In the genomic region with DNA sequence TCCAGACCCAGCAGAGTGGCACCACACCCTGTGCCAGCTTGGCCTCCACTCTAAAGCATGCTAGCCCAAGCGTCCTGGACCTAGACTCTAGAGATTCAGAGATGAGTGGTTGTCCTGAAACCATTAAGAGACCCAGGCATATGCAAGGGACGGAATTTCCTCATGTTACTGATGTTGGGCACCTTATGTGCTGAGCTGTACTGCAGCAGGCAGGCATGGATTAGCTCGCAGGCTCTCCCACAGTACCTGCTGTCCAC, we compare ENCODE assay signal across 9 mouse cellular contexts. TPM values are rescaled to one million over a fixed set of nuclear protein-coding genes. Genes with fewer than 3 reads are reported as not detected.
DNase-seq lines count a peak whose midpoint lies in the region; ATAC-seq and TF ChIP-seq lines count a peak whose summit lies in the region.
"Had no signal": no experiment of that assay in that cellular context is flagged by ENCODE, and none has a peak within 500 bp of the region (broad histone marks: within the 10 kb centered on the region; RNA-seq: fewer than 3 reads in every experiment).

No protein-coding gene starts in this region.

- no peak overlapping the region for H3K9ac ChIP-seq in heart, embryonic 16.5 days (ENCODE audit: low read length)
- H3K9ac ChIP-seq in hindbrain, embryonic 16.5 days (ENCODE audit: low read depth, low read length) = peak overlapping the region; percentile 90
- H3K9ac ChIP-seq in midbrain, embryonic 14.5 days (replicated peaks; ENCODE audit: low read length) = peak overlapping the region; percentile 94; the same call in 1 of the 2 replicates

- 0 out of 2 replicates have a peak, but pooled peaks cover 4% of the 10 kb centered on the region for H3K36me3 ChIP-seq in heart, embryonic 16.5 days (ENCODE audit: control insufficient read depth, insufficient read depth)
- peaks cover 4% of the 10 kb centered on the region for H3K36me3 ChIP-seq in hindbrain, embryonic 16.5 days (ENCODE audit: control insufficient read depth, insufficient read depth, low read length)
- peaks cover 24% of the 10 kb centered on the region for H3K36me3 ChIP-seq in midbrain, embryonic 14.5 days (ENCODE audit: control insufficient read depth, insufficient read depth, low read length)

- TF ChIP-seq POLR2A in cortical plate, adult 2 months (IDR thresholded peaks at IDR 0.05; ENCODE audit: extremely low read depth, insufficient read depth, low read length) = no peak

- DNase-seq in heart, adult 9 months (ENCODE audit: low spot score in 2 of 2) = no peak
- DNase-seq in midbrain, embryonic 14.5 days = no peak
- no peak for DNase-seq in urinary bladder, postnatal 4 days (ENCODE audit: low spot score in 2 of 2)
- DNase-seq in layer of hippocampus, postnatal 10 days (ENCODE audit: low spot score in 2 of 2) = no peak
- DNase-seq in retina, embryonic 14.5 days (ENCODE audit: low spot score) = no peak

- WGBS in heart, embryonic 16.5 days = 58% methylated on average over 3 of the region's 3 CpGs
- WGBS in hindbrain, embryonic 16.5 days = 65% methylated on average over 3 of the region's 3 CpGs
- 67% methylated on average over 3 of the region's 3 CpGs for WGBS in midbrain, embryonic 14.5 days

- no peak for TF ChIP-seq CTCF in cortical plate, adult 2 months (IDR thresholded peaks at IDR 0.05; ENCODE audit: extremely low read depth, insufficient read depth, low read length)

- H3K27ac ChIP-seq in heart, embryonic 16.5 days (ENCODE audit: low read length) = no peak overlapping the region
- H3K27ac ChIP-seq in cortical plate, adult 2 months (ENCODE audit: insufficient read depth, low read length) = no peak overlapping the region
- H3K27ac ChIP-seq in hindbrain, embryonic 16.5 days (ENCODE audit: low read depth, low read length) = peak overlapping the region; percentile 87; the same call in 1 of the 2 replicates
- peak overlapping the region; percentile 85 for H3K27ac ChIP-seq in midbrain, embryonic 14.5 days (replicated peaks; ENCODE audit: low read depth, low read length)

- H3K4me3 ChIP-seq in heart, embryonic 16.5 days (ENCODE audit: low read length) = no peak overlapping the region
- H3K4me3 ChIP-seq in cortical plate, adult 2 months (ENCODE audit: insufficient read depth, low read length) = peak overlapping the region; percentile 64; the same call in 1 of the 2 replicates
- H3K4me3 ChIP-seq in hindbrain, embryonic 16.5 days (ENCODE audit: low read length) = peak overlapping the region; percentile 78
- H3K4me3 ChIP-seq in midbrain, embryonic 14.5 days (replicated peaks; ENCODE audit: low read depth, low read length) = 0 out of 2 replicates have a peak overlapping the region, but pooled peaks have one; percentile 80

- ATAC-seq in heart, embryonic 16.5 days (replicated peaks; ENCODE audit: extremely low read depth, insufficient read depth, low FRiP score) = no peak
- no peak for ATAC-seq in hindbrain, embryonic 16.5 days
- no peak for ATAC-seq in midbrain, embryonic 14.5 days (ENCODE audit: low FRiP score, low TSS enrichment)

- peaks cover 32% of the 10 kb centered on the region for H3K4me1 ChIP-seq in heart, embryonic 16.5 days (ENCODE audit: control insufficient read depth, insufficient read depth, low read length)
- H3K4me1 ChIP-seq in cortical plate, adult 2 months (ENCODE audit: control insufficient read depth, insufficient read depth, low read length) = peaks cover 2% of the 10 kb centered on the region; the same call in 1 of the 2 replicates
- peaks cover 29% of the 10 kb centered on the region for H3K4me1 ChIP-seq in hindbrain, embryonic 16.5 days (ENCODE audit: control insufficient read depth, insufficient read depth, low read depth, low read length)
- H3K4me1 ChIP-seq in midbrain, embryonic 14.5 days (ENCODE audit: control insufficient read depth, insufficient read depth, low read length) = peaks cover 33% of the 10 kb centered on the region

- no peaks in the 10 kb centered on the region for H3K27me3 ChIP-seq in heart, embryonic 16.5 days (ENCODE audit: control insufficient read depth, insufficient read depth, low read length)
- no peaks in the 10 kb centered on the region for H3K27me3 ChIP-seq in hindbrain, embryonic 16.5 days (replicated peaks; ENCODE audit: control insufficient read depth, insufficient read depth, low read length)
- H3K27me3 ChIP-seq in midbrain, embryonic 14.5 days (ENCODE audit: control insufficient read depth, insufficient read depth, low read length) = no peaks in the 10 kb centered on the region
- H3K27me3 ChIP-seq: Patski had no signal

- H3K9me3 ChIP-seq in heart, embryonic 16.5 days (replicated peaks; ENCODE audit: control insufficient read depth, low read length) = no peaks in the 10 kb centered on the region
- H3K9me3 ChIP-seq in hindbrain, embryonic 16.5 days (ENCODE audit: control insufficient read depth, low read length) = no peaks in the 10 kb centered on the region
- H3K9me3 ChIP-seq in midbrain, embryonic 14.5 days (ENCODE audit: control insufficient read depth, low read length) = no peaks in the 10 kb centered on the region

- peak overlapping the region; percentile 96 for H3K4me2 ChIP-seq in heart, embryonic 16.5 days (ENCODE audit: low read depth, low read length)
- peak overlapping the region; percentile 92 for H3K4me2 ChIP-seq in hindbrain, embryonic 16.5 days (ENCODE audit: low read length)
- peak overlapping the region; percentile 95 for H3K4me2 ChIP-seq in midbrain, embryonic 14.5 days (ENCODE audit: low read length)

RNA-seq across cellular contexts. Expression of gene Ypel3, which starts 0.8 kb away (rescaled TPM):
- 80.8 and 84.6 TPM in 2 replicates for polyA plus RNA-seq in heart, embryonic 16.5 days (2015; fragmentation: Nextera tagmentation; extraction: Ambion mirVana)
- polyA plus RNA-seq in cortical plate, adult 2 months (2012; rRNA removed) = 539 and 545 TPM in 2 replicates
- polyA plus RNA-seq in hindbrain, embryonic 16.5 days (2015; fragmentation: Nextera tagmentation; extraction: Ambion mirVana) = 187 and 200 TPM in 2 replicates
- 218 and 255 TPM in 2 replicates for polyA plus RNA-seq in midbrain, embryonic 14.5 days (2014; fragmentation: Nextera tagmentation; extraction: Ambion mirVana)
- 100 to 1,000 TPM; 150 to 152 TPM for total RNA-seq in layer of hippocampus, postnatal 10 days (2021)

RNA-seq across cellular contexts. Expression of gene Tbx6, which starts 5.4 kb away (rescaled TPM):
- 0.09 and 0.58 TPM in 2 replicates for polyA plus RNA-seq in heart, embryonic 16.5 days (2015; fragmentation: Nextera tagmentation; extraction: Ambion mirVana)
- polyA plus RNA-seq in cortical plate, adult 2 months (2012; rRNA removed) = 1.4 and 1.6 TPM in 2 replicates
- polyA plus RNA-seq in hindbrain, embryonic 16.5 days (2015; fragmentation: Nextera tagmentation; extraction: Ambion mirVana) = 0.29 and 0.55 TPM in 2 replicates
- 0.22 and 0.24 TPM in 2 replicates for polyA plus RNA-seq in midbrain, embryonic 14.5 days (2014; fragmentation: Nextera tagmentation; extraction: Ambion mirVana)
- under 1 TPM; 0.62 to 0.69 TPM for total RNA-seq in layer of hippocampus, postnatal 10 days (2021)

RNA-seq across cellular contexts. Expression of gene Gdpd3, which starts 9.8 kb away (rescaled TPM):
- 0.75 and 1.00 TPM in 2 replicates for polyA plus RNA-seq in heart, embryonic 16.5 days (2015; fragmentation: Nextera tagmentation; extraction: Ambion mirVana)
- 2.5 and 3.1 TPM in 2 replicates for polyA plus RNA-seq in cortical plate, adult 2 months (2012; rRNA removed)
- 1.4 and 1.5 TPM in 2 replicates for polyA plus RNA-seq in hindbrain, embryonic 16.5 days (2015; fragmentation: Nextera tagmentation; extraction: Ambion mirVana)
- polyA plus RNA-seq in midbrain, embryonic 14.5 days (2014; fragmentation: Nextera tagmentation; extraction: Ambion mirVana) = 2.0 and 3.4 TPM in 2 replicates
- 1 to 10 TPM; 2.7 to 3.0 TPM for total RNA-seq in layer of hippocampus, postnatal 10 days (2021)

RNA-seq across cellular contexts. Expression of gene Ppp4c, which starts 16.4 kb away (rescaled TPM):
- polyA plus RNA-seq in heart, embryonic 16.5 days (2015; fragmentation: Nextera tagmentation; extraction: Ambion mirVana) = 133 and 159 TPM in 2 replicates
- 75.4 and 77.7 TPM in 2 replicates for polyA plus RNA-seq in cortical plate, adult 2 months (2012; rRNA removed)
- polyA plus RNA-seq in hindbrain, embryonic 16.5 days (2015; fragmentation: Nextera tagmentation; extraction: Ambion mirVana) = 157 and 165 TPM in 2 replicates
- 210 and 212 TPM in 2 replicates for polyA plus RNA-seq in midbrain, embryonic 14.5 days (2014; fragmentation: Nextera tagmentation; extraction: Ambion mirVana)
- 10 to 100 TPM; 56.2 to 64.6 TPM for total RNA-seq in layer of hippocampus, postnatal 10 days (2021)

RNA-seq across cellular contexts. Expression of gene Mapk3, which starts 16.5 kb away (rescaled TPM):
- 58.6 and 62.5 TPM in 2 replicates for polyA plus RNA-seq in heart, embryonic 16.5 days (2015; fragmentation: Nextera tagmentation; extraction: Ambion mirVana)
- polyA plus RNA-seq in cortical plate, adult 2 months (2012; rRNA removed) = 246 and 283 TPM in 2 replicates
- 114 and 119 TPM in 2 replicates for polyA plus RNA-seq in hindbrain, embryonic 16.5 days (2015; fragmentation: Nextera tagmentation; extraction: Ambion mirVana)
- polyA plus RNA-seq in midbrain, embryonic 14.5 days (2014; fragmentation: Nextera tagmentation; extraction: Ambion mirVana) = 78.4 and 110 TPM in 2 replicates
- 100 to 1,000 TPM; 146 to 150 TPM for total RNA-seq in layer of hippocampus, postnatal 10 days (2021)

Comparison
In these comparisons a context has a peak if more than half of its experiments do, and no peak if none do; other contexts are left out.
1. H3K27ac ChIP-seq: peak in hindbrain, embryonic 16.5 days (single experiment) and midbrain, embryonic 14.5 days (single experiment); none in heart, embryonic 16.5 days (single experiment) and cortical plate, adult 2 months (single experiment).
2. Peak in every context shown above with its lines, with median percentiles within 50 percentile points of each other: H3K4me2 ChIP-seq.